ENCODE assay signal across 9 mouse cellular contexts in genomic region chr2:152671642-152671999, GRCm38 (mm10). TPM values are rescaled to one million over a fixed set of nuclear protein-coding genes. Genes with fewer than 3 reads are reported as not detected.
DNase-seq lines count a peak whose midpoint lies in the region; ATAC-seq and TF ChIP-seq lines count a peak whose summit lies in the region.
"Had no signal": no experiment of that assay in that cellular context is flagged by ENCODE, and none has a peak within 500 bp of the region (broad histone marks: within the 10 kb centered on the region; RNA-seq: fewer than 3 reads in every experiment).

No protein-coding gene starts in this region.

- peak; percentile 74 for ATAC-seq in G1E (ENCODE audit: extremely low read depth, insufficient number of reproducible peaks, low FRiP score, poor library complexity, severe bottlenecking)
- no peak for ATAC-seq in embryonic facial prominence, embryonic 11.5 days (replicated peaks; ENCODE audit: insufficient number of reproducible peaks, low FRiP score, low TSS enrichment, low read depth)
- ATAC-seq in hindbrain, embryonic 12.5 days (ENCODE audit: low FRiP score) = 0 out of 2 replicates have a peak, but pooled peaks have one; percentile 22
- 0 out of 2 replicates have a peak, but pooled peaks have one; percentile 8 for ATAC-seq in limb, embryonic 14.5 days (ENCODE audit: low FRiP score, low read depth)
- ATAC-seq in midbrain, embryonic 13.5 days = peak; percentile 38
- peak; percentile 56; the same call in 1 of the 2 replicates for ATAC-seq in stomach, embryonic 16.5 days (ENCODE audit: insufficient read depth, low FRiP score)

- TF ChIP-seq CTCF in G1E (IDR thresholded peaks at IDR 0.05; ENCODE audit: low read depth, low read length) = no peak

- H3K4me3 ChIP-seq in G1E (ENCODE audit: low read depth, low read length) = peak overlapping the region; percentile 96; the same call in 1 of the 2 replicates
- peak overlapping the region; percentile 98 for H3K4me3 ChIP-seq in embryonic facial prominence, embryonic 11.5 days (ENCODE audit: low read depth, low read length)
- peak overlapping the region; percentile 99 for H3K4me3 ChIP-seq in hindbrain, embryonic 12.5 days
- H3K4me3 ChIP-seq in limb, embryonic 14.5 days (replicated peaks; ENCODE audit: low read length) = peak overlapping the region; percentile 95
- H3K4me3 ChIP-seq in midbrain, embryonic 13.5 days (replicated peaks) = peak overlapping the region; percentile 100
- peak overlapping the region; percentile 73 for H3K4me3 ChIP-seq in stomach, embryonic 16.5 days (replicated peaks; ENCODE audit: low read length)

- H3K4me2 ChIP-seq in embryonic facial prominence, embryonic 11.5 days (ENCODE audit: low read depth, low read length) = peak overlapping the region; percentile 79
- peak overlapping the region; percentile 93 for H3K4me2 ChIP-seq in hindbrain, embryonic 12.5 days (replicated peaks)
- H3K4me2 ChIP-seq in limb, embryonic 14.5 days (replicated peaks; ENCODE audit: low read depth, low read length, severe bottlenecking) = peak overlapping the region; percentile 67
- peak overlapping the region; percentile 93 for H3K4me2 ChIP-seq in midbrain, embryonic 13.5 days (replicated peaks)
- peak overlapping the region; percentile 78 for H3K4me2 ChIP-seq in stomach, embryonic 16.5 days (ENCODE audit: low read depth, low read length)

- 39% methylated on average over 5 of the region's 5 CpGs for WGBS in embryonic facial prominence, embryonic 11.5 days
- 38% methylated on average over 5 of the region's 5 CpGs for WGBS in hindbrain, embryonic 12.5 days
- WGBS in limb, embryonic 14.5 days = 33% methylated on average over 5 of the region's 5 CpGs
- WGBS in midbrain, embryonic 13.5 days = 36% methylated on average over 5 of the region's 5 CpGs
- 19% methylated on average over 5 of the region's 5 CpGs for WGBS in stomach, embryonic 16.5 days

- peaks cover 11% of the 10 kb centered on the region for H3K27me3 ChIP-seq in G1E (ENCODE audit: insufficient read depth, low read length)
- H3K27me3 ChIP-seq in embryonic facial prominence, embryonic 11.5 days (ENCODE audit: control insufficient read depth, insufficient read depth, low read length) = no peaks in the 10 kb centered on the region
- no peaks in the 10 kb centered on the region for H3K27me3 ChIP-seq in hindbrain, embryonic 12.5 days
- H3K27me3 ChIP-seq in limb, embryonic 14.5 days (ENCODE audit: control insufficient read depth, insufficient read depth, low read length) = no peaks in the 10 kb centered on the region
- no peaks in the 10 kb centered on the region for H3K27me3 ChIP-seq in midbrain, embryonic 13.5 days
- no peaks in the 10 kb centered on the region for H3K27me3 ChIP-seq in stomach, embryonic 16.5 days (ENCODE audit: control insufficient read depth, insufficient read depth, low read length)

- H3K36me3 ChIP-seq in G1E (replicated peaks) = peaks cover 56% of the 10 kb centered on the region
- no peaks in the 10 kb centered on the region; the same call in none of the 2 replicates for H3K36me3 ChIP-seq in embryonic facial prominence, embryonic 11.5 days (replicated peaks; ENCODE audit: control insufficient read depth, insufficient read depth, low read depth, low read length)
- peaks cover 38% of the 10 kb centered on the region for H3K36me3 ChIP-seq in hindbrain, embryonic 12.5 days
- H3K36me3 ChIP-seq in limb, embryonic 14.5 days (ENCODE audit: control insufficient read depth, insufficient read depth, low read length) = peaks cover 42% of the 10 kb centered on the region
- peaks cover 39% of the 10 kb centered on the region for H3K36me3 ChIP-seq in midbrain, embryonic 13.5 days
- H3K36me3 ChIP-seq in stomach, embryonic 16.5 days (ENCODE audit: control insufficient read depth, insufficient read depth, low read length) = peaks cover 7% of the 10 kb centered on the region

- TF ChIP-seq POLR2A in limb, embryonic 14.5 days (IDR thresholded peaks at IDR 0.05; ENCODE audit: borderline replicate concordance, extremely low read depth, insufficient read depth, insufficient read length) = no peak

- H3K4me1 ChIP-seq in G1E (ENCODE audit: insufficient read depth, low read depth, low read length) = peaks cover 59% of the 10 kb centered on the region
- H3K4me1 ChIP-seq in embryonic facial prominence, embryonic 11.5 days (ENCODE audit: control insufficient read depth, insufficient read depth, low read length) = peaks cover 7% of the 10 kb centered on the region
- H3K4me1 ChIP-seq in hindbrain, embryonic 12.5 days = peaks cover 35% of the 10 kb centered on the region
- peaks cover 41% of the 10 kb centered on the region for H3K4me1 ChIP-seq in limb, embryonic 14.5 days (ENCODE audit: control insufficient read depth, insufficient read depth, low read length)
- peaks cover 47% of the 10 kb centered on the region for H3K4me1 ChIP-seq in midbrain, embryonic 13.5 days (replicated peaks)
- H3K4me1 ChIP-seq in stomach, embryonic 16.5 days (ENCODE audit: control insufficient read depth, insufficient read depth, low read length) = peaks cover 34% of the 10 kb centered on the region

- no peak overlapping the region for H3K27ac ChIP-seq in embryonic facial prominence, embryonic 11.5 days (replicated peaks; ENCODE audit: low read depth, low read length)
- peak overlapping the region; percentile 35 for H3K27ac ChIP-seq in hindbrain, embryonic 12.5 days
- no peak overlapping the region for H3K27ac ChIP-seq in limb, embryonic 14.5 days (replicated peaks; ENCODE audit: low read depth, low read length)
- H3K27ac ChIP-seq in midbrain, embryonic 13.5 days = peak overlapping the region; percentile 98
- peak overlapping the region; percentile 87; the same call in 1 of the 2 replicates for H3K27ac ChIP-seq in stomach, embryonic 16.5 days (ENCODE audit: low read length)

- peak; percentile 57 to 62 for DNase-seq in B cell, adult 2 months
- DNase-seq in G1E (ENCODE audit: low spot score) = peak; percentile 65
- DNase-seq in embryonic facial prominence, embryonic 11.5 days (ENCODE audit: low spot score) = peak; percentile 57
- peak; percentile 50 for DNase-seq in limb, embryonic 14.5 days (ENCODE audit: low spot score)
- no peak for DNase-seq in adrenal gland, adult 8-10 months

- peak overlapping the region; percentile 98 for H3K9ac ChIP-seq in embryonic facial prominence, embryonic 11.5 days (replicated peaks; ENCODE audit: low read length)
- peak overlapping the region; percentile 96 for H3K9ac ChIP-seq in hindbrain, embryonic 12.5 days
- peak overlapping the region; percentile 36; the same call in 1 of the 2 replicates for H3K9ac ChIP-seq in limb, embryonic 14.5 days (ENCODE audit: low read depth, low read length, severe bottlenecking)
- peak overlapping the region; percentile 100 for H3K9ac ChIP-seq in midbrain, embryonic 13.5 days (replicated peaks)
- H3K9ac ChIP-seq in stomach, embryonic 16.5 days (ENCODE audit: low read length) = peak overlapping the region; percentile 88

- no peaks in the 10 kb centered on the region for H3K9me3 ChIP-seq in G1E (replicated peaks)
- no peaks in the 10 kb centered on the region for H3K9me3 ChIP-seq in embryonic facial prominence, embryonic 11.5 days (replicated peaks; ENCODE audit: control insufficient read depth, low read length)
- no peaks in the 10 kb centered on the region for H3K9me3 ChIP-seq in hindbrain, embryonic 12.5 days (replicated peaks)
- H3K9me3 ChIP-seq in limb, embryonic 14.5 days (ENCODE audit: control insufficient read depth, low read length) = no peaks in the 10 kb centered on the region
- H3K9me3 ChIP-seq in midbrain, embryonic 13.5 days = no peaks in the 10 kb centered on the region
- no peaks in the 10 kb centered on the region for H3K9me3 ChIP-seq in stomach, embryonic 16.5 days (replicated peaks; ENCODE audit: control insufficient read depth, low read length)

RNA-seq across cellular contexts. Expression of gene H13, which starts 2.4 kb away (rescaled TPM):
- 65.2 and 67.2 TPM in 2 replicates for total RNA-seq in G1E (2014; fragmentation: Nextera tagmentation)
- 43.2 and 50.6 TPM in 2 replicates for total RNA-seq in G1E (2017)
- polyA plus RNA-seq in G1E (2012) = 54.2 and 60.8 TPM in 2 replicates
- 115 and 118 TPM in 2 replicates for polyA plus RNA-seq in embryonic facial prominence, embryonic 11.5 days (2014; fragmentation: Nextera tagmentation; extraction: Ambion mirVana)
- polyA plus RNA-seq in hindbrain, embryonic 12.5 days (2016; fragmentation: Nextera tagmentation; extraction: Ambion mirVana) = 153 and 157 TPM in 2 replicates
- 148 and 194 TPM in 2 replicates for polyA plus RNA-seq in limb, embryonic 14.5 days (2012; rRNA removed)
- polyA plus RNA-seq in limb, embryonic 14.5 days (2014; fragmentation: Nextera tagmentation; extraction: Ambion mirVana) = 151 and 153 TPM in 2 replicates
- polyA plus RNA-seq in midbrain, embryonic 13.5 days (2015; fragmentation: Nextera tagmentation; extraction: Ambion mirVana) = 171 and 181 TPM in 2 replicates
- polyA plus RNA-seq in stomach, embryonic 16.5 days (2015; fragmentation: Nextera tagmentation; extraction: Ambion mirVana) = 121 and 128 TPM in 2 replicates
- total RNA-seq in adrenal gland, adult 8-10 months (2022) = 100 to 1,000 TPM; 162 to 222 (median 201) TPM

RNA-seq across cellular contexts. Expression of gene Mcts2, which starts 15.2 kb away (rescaled TPM):
- total RNA-seq in G1E (2014; fragmentation: Nextera tagmentation) (24.2 and 24.3 TPM in 2 replicates), G1E (2017) (30.0 and 33.3 TPM in 2 replicates)
- 2.1 and 2.6 TPM in 2 replicates for polyA plus RNA-seq in G1E (2012)
- 40.6 and 45.1 TPM in 2 replicates for polyA plus RNA-seq in embryonic facial prominence, embryonic 11.5 days (2014; fragmentation: Nextera tagmentation; extraction: Ambion mirVana)
- 34.9 and 40.5 TPM in 2 replicates for polyA plus RNA-seq in hindbrain, embryonic 12.5 days (2016; fragmentation: Nextera tagmentation; extraction: Ambion mirVana)
- 11.8 and 18.6 TPM in 2 replicates for polyA plus RNA-seq in limb, embryonic 14.5 days (2012; rRNA removed)
- 26.8 and 27.2 TPM in 2 replicates for polyA plus RNA-seq in limb, embryonic 14.5 days (2014; fragmentation: Nextera tagmentation; extraction: Ambion mirVana)
- polyA plus RNA-seq in midbrain, embryonic 13.5 days (2015; fragmentation: Nextera tagmentation; extraction: Ambion mirVana) = 42.7 and 44.1 TPM in 2 replicates
- 24.0 and 25.2 TPM in 2 replicates for polyA plus RNA-seq in stomach, embryonic 16.5 days (2015; fragmentation: Nextera tagmentation; extraction: Ambion mirVana)
- total RNA-seq in adrenal gland, adult 8-10 months (2022) = 10 to 100 TPM; 28.1 to 32.3 (median 29.7) TPM

RNA-seq across cellular contexts. Expression of gene Rem1, which starts 44.9 kb away (rescaled TPM):
- not detected in 2 replicates for total RNA-seq in G1E (2014; fragmentation: Nextera tagmentation)
- total RNA-seq in G1E (2017) = not detected in 2 replicates
- polyA plus RNA-seq in G1E (2012) = not detected in 2 replicates
- polyA plus RNA-seq in embryonic facial prominence, embryonic 11.5 days (2014; fragmentation: Nextera tagmentation; extraction: Ambion mirVana) = 0.36 and 0.91 TPM in 2 replicates
- polyA plus RNA-seq in hindbrain, embryonic 12.5 days (2016; fragmentation: Nextera tagmentation; extraction: Ambion mirVana) = 0.72 and 0.82 TPM in 2 replicates
- 3.9 and 4.7 TPM in 2 replicates for polyA plus RNA-seq in limb, embryonic 14.5 days (2012; rRNA removed)
- 2.6 and 4.4 TPM in 2 replicates for polyA plus RNA-seq in limb, embryonic 14.5 days (2014; fragmentation: Nextera tagmentation; extraction: Ambion mirVana)
- 0.15 and 0.27 TPM in 2 replicates for polyA plus RNA-seq in midbrain, embryonic 13.5 days (2015; fragmentation: Nextera tagmentation; extraction: Ambion mirVana)
- 20.0 and 20.6 TPM in 2 replicates for polyA plus RNA-seq in stomach, embryonic 16.5 days (2015; fragmentation: Nextera tagmentation; extraction: Ambion mirVana)
- 10 to 100 TPM in 3 of 4 experiments, 1 to 10 TPM in 1; 9.0 to 20.8 (median 14.6) TPM for total RNA-seq in adrenal gland, adult 8-10 months (2022)

RNA-seq across cellular contexts. Expression of gene Defb25, which starts 48.8 kb away (rescaled TPM):
- not detected in 2 replicates for total RNA-seq in G1E (2014; fragmentation: Nextera tagmentation)
- not detected in 2 replicates for total RNA-seq in G1E (2017)
- polyA plus RNA-seq in G1E (2012) = not detected in 2 replicates
- not detected in 2 replicates for polyA plus RNA-seq in embryonic facial prominence, embryonic 11.5 days (2014; fragmentation: Nextera tagmentation; extraction: Ambion mirVana)
- not detected in 2 replicates for polyA plus RNA-seq in hindbrain, embryonic 12.5 days (2016; fragmentation: Nextera tagmentation; extraction: Ambion mirVana)
- polyA plus RNA-seq in limb, embryonic 14.5 days (2012; rRNA removed) = 0.68 and 0.77 TPM in 2 replicates
- polyA plus RNA-seq in limb, embryonic 14.5 days (2014; fragmentation: Nextera tagmentation; extraction: Ambion mirVana) = 1.6 and 3.2 TPM in 2 replicates
- polyA plus RNA-seq in midbrain, embryonic 13.5 days (2015; fragmentation: Nextera tagmentation; extraction: Ambion mirVana) = not detected in 2 replicates
- 0.62 and 1.4 TPM in 2 replicates for polyA plus RNA-seq in stomach, embryonic 16.5 days (2015; fragmentation: Nextera tagmentation; extraction: Ambion mirVana)
- total RNA-seq in adrenal gland, adult 8-10 months (2022) = 1 to 10 TPM in 2 of 4 experiments, not detected in 2; 1.9 to 2.2 TPM
- total RNA-seq: layer of hippocampus, adult 18-20 months had no signal

Comparison
In these comparisons a context has a peak if more than half of its experiments do, and no peak if none do; other contexts are left out.
1. H3K27ac ChIP-seq: peak in hindbrain, embryonic 12.5 days (single experiment), midbrain, embryonic 13.5 days (single experiment) and stomach, embryonic 16.5 days (single experiment); none in embryonic facial prominence, embryonic 11.5 days (single experiment) and limb, embryonic 14.5 days (single experiment).
2. H3K9ac ChIP-seq: peak in every context shown above with its lines; median percentile 100 in midbrain, embryonic 13.5 days; 98 in embryonic facial prominence, embryonic 11.5 days; 96 in hindbrain, embryonic 12.5 days; 88 in stomach, embryonic 16.5 days; 36 in limb, embryonic 14.5 days.
3. Peak in every context shown above with its lines, with median percentiles within 50 percentile points of each other: H3K4me3 ChIP-seq and H3K4me2 ChIP-seq.